Mouse (Mus musculus) limb, embryonic 11.5 days (tissue): ENCODE measurements around the gene Hspa4l. TPM values are rescaled to one million over a fixed set of nuclear protein-coding genes. Genes with fewer than 3 reads are reported as not detected.

Experiments used
- polyA plus RNA-seq: library from polyadenylated mRNA; unstranded; fragments of >200 nt; fragmentation: Nextera tagmentation; extraction: Ambion mirVana; gene quantifications from 2 replicates; pipeline ENCODE4 v1.2.1, GENCODE M21; 2014

The Hspa4l gene
- polyA plus RNA-seq, 1 experiment from 2014 or later = 2.8 TPM

Other genes starting within 250 kb of the Hspa4l start
- gene Intu, start 213.2 kb upstream of the Hspa4l start, polyA plus RNA-seq = 5.8 and 6.1 TPM in 2 replicates
- gene Slc25a31, start 35.6 kb upstream of the Hspa4l start, polyA plus RNA-seq = 0.16 TPM in 1 of 2 replicates, not detected in the other
- gene Plk4, start 55.5 kb downstream of the Hspa4l start, polyA plus RNA-seq = 82.3 and 84.7 TPM in 2 replicates
- 4.8 and 5.6 TPM in 2 replicates for gene Mfsd8, start 102.4 kb downstream of the Hspa4l start, polyA plus RNA-seq
- gene Abhd18, start 102.5 kb downstream of the Hspa4l start, polyA plus RNA-seq = 5.7 and 7.1 TPM in 2 replicates
- gene 1700034I23Rik, start 158.0 kb downstream of the Hspa4l start, polyA plus RNA-seq = 0.09 and 0.16 TPM in 2 replicates
- gene Larp1b, start 205.3 kb downstream of the Hspa4l start, polyA plus RNA-seq = 0.54 and 0.99 TPM in 2 replicates